Mouse (Mus musculus) C3H10T1/2 (cell line): ENCODE data around the gene 1700122O11Rik. TPM values are rescaled to one million over a fixed set of nuclear protein-coding genes. Genes with fewer than 3 reads are reported as not detected.

Experiments
- polyA plus RNA-seq, 2 experiments: library from polyadenylated mRNA; unstranded; fragments of >200 nt; fragmentation: generic; extraction: Trizol; gene quantifications; one replicate each; pipeline ENCODE4 v1.2.1; 2012; ENCODE audit warnings: missing spikeins in 2 of 2

Gene 1700122O11Rik
- not detected for polyA plus RNA-seq

DNA sequence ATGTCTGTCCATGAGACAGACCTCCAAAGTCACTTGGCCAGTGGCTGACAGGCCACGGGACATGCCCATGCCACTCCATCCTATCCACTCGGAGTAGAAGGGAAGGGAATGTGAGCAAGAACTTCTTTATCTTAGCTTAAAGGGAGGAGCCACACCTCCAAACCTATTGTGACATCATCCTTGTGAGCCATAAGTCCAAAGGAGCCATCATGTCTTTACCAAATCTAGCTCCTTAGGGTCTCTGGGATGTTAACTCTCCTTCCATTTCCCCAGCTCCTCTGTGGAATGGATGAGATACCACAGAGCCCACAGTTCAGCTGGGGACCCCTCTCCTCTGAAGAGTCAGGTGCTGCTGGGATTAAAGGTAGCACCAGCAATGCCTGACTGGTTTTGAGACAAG, at the start of gene 1700122O11Rik:
1700122O11Rik (minus strand) TSS at position 101 of the 400 bp plus-strand sequence.

Other genes starting within 250 kb of the 1700122O11Rik start
- 1 to 10 TPM in 1 of 2 experiments, under 1 TPM in 1; 0.06 to 1.3 TPM for gene Mdfi, start 203.6 kb downstream of the 1700122O11Rik start, polyA plus RNA-seq
- gene Foxp4, start 113.6 kb downstream of the 1700122O11Rik start, polyA plus RNA-seq, result 10 to 100 TPM; 32.8 to 47.1 TPM
- not detected for gene 1700067P10Rik, start 51.0 kb upstream of the 1700122O11Rik start, polyA plus RNA-seq
- gene 9830107B12Rik, start 108.0 kb upstream of the 1700122O11Rik start, polyA plus RNA-seq, result not detected
- gene A530064D06Rik, start 129.0 kb upstream of the 1700122O11Rik start, polyA plus RNA-seq, result not detected
- gene Trem1, start 194.5 kb upstream of the 1700122O11Rik start, polyA plus RNA-seq, result not detected
- gene Trem3, start 209.5 kb upstream of the 1700122O11Rik start, polyA plus RNA-seq, result not detected
- not detected for gene Treml4, start 226.0 kb upstream of the 1700122O11Rik start, polyA plus RNA-seq